Mouse (Mus musculus): ENCODE data around the gene Ctnnbip1.
A peak's percentile ranks its signal among the peaks of the same experiment; 100 is the strongest.
"Not testable (repeated sequence)": the region's sequence is repeated elsewhere in the genome, so short reads cannot be mapped to it uniquely, and the experiment has no call there.

Gene Ctnnbip1

GRCm38 (mm10) chr4:149586783-149587595, 69.0 kb downstream of the Ctnnbip1 start:
- DNase-seq (ENCODE audit: low spot score): peak; percentile 33

GRCm38 (mm10) chr4:149587596-149588168, 69.6 kb downstream of the Ctnnbip1 start:
- DNase-seq (ENCODE audit: low spot score): peak; percentile 39

DNA sequence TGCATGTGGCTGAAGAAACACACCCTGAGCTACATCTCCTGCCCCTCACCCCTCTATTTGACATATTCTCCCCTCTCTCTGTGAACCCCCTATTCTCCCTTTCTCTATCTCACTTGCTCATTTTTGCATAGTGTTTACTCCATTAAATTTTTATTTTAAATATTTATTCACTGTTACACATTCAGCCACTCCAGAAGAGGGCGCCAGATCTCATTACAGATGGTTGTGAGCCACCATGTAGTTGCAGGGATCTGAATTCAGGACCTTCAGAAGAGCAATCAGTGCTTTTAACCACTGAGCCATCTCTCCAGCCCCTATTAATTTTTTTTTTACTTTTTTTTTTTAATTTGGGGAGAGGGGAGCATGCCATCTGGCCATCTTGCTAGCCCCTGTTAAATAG, 72.2 kb downstream of the Ctnnbip1 start:
- DNase-seq (ENCODE audit: low spot score): no peak

- DNase-seq (ENCODE audit: low spot score): no peak
Observed at GRCm38 (mm10) chr4:149591486-149591885, 73.5 kb downstream of the Ctnnbip1 start.

DNA sequence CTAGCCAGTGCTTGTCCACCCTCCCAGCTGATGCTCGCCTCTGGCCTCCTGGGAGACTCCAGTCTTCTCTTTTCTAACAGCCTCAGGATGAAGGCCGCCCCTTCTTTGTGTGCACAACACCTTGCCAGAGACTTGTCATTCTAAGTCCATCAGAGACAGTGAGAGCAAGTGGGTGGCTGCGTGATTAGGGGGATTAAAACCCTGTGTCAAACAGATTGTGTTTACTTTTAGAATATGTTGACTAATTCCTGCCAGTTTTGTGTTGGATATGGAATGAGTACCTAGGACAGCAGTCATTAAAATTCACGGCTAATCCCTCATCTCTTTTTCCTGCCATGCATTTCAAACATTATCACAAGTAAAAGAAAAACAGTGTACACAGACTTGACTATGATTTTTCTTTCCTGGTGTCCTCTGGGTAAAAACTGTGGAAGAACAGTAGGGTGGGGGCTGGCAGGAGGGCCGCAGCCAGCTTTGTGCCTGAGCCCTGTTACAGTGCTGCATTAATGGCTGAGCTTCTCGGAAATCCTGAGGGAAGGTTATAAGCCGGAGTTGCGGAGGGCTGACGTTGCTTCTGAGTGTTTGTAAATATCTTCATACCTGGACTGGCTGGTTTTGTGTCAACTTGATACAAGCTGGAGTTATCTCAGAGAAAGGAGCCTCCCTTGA, 77.0 kb downstream of the Ctnnbip1 start:
- DNase-seq (ENCODE audit: low spot score): no peak

DNA sequence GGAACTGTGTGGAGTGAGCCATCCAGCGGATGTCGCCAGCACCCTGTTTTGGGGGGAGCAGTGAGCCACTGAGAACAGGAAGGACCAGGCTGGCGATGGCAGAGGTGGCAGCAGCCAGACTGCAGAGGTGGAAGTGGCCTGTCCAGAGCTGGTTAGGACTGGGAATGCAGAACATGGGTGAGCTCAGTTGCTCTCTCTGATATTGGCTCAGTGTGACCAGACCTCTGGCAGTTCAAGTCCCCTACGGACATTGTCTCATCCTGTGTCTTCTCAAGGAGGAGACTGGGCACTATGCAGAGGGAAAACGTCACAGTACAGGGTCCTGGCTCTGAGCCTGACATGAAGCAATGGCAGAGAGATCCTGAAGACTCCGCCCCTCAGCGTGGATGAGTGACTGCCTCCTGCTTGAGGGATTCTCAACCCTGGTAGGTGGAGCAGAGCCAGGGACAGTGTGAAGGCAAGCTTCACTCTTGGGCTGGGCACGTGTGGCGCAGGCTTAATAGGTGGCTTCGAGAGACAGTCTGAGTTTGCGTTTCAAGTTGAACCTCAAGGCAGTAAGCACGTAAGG, 79.7 kb downstream of the Ctnnbip1 start:
- DNase-seq (ENCODE audit: low spot score): no peak

GRCm38 (mm10) chr4:149599549-149599948, 81.5 kb downstream of the Ctnnbip1 start:
- DNase-seq (ENCODE audit: low spot score): no peak

DNA sequence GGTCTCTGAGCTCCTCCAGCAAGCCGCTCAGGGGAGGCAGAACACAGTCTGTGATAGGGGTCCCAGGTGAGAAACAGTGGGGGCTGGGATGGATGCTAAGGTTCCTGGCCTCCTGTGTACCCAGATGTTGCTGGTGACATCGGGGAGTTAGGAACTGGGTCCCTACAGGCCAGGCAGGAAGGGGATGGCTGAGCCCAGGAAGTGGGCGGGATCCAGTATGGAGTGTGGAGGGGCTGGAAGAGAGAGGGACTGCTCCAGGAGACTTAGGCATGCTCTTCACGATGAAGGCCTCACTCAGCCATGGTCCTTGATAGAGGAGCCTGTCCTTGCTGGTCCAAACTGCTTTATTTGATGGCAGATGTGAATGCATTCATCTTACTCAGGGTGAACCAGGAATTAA, 82.1 kb downstream of the Ctnnbip1 start:
- no peak for DNase-seq (ENCODE audit: low spot score)

- DNase-seq (ENCODE audit: low spot score): no peak
Observed at GRCm38 (mm10) chr4:149601484-149601883, 83.4 kb downstream of the Ctnnbip1 start.

DNA sequence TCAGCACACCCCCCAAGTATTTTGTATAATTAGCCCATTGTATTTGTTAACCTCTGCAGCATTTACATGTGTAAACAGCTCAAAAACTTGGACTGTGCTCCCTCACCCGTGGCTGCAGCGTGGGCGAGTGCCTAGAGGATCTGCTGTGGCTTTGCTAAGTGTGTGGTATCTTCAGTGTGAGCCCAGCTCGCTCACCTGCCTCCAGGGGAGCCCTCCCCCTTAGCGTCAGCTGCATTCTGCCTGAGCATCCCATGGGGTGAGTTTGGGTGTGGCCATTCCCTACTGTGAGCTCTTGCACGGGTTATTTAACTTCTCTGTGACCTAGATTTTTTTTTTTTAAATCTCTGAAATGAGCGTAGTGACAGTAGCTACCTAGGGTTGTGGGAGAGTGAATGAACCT, 84.2 kb downstream of the Ctnnbip1 start:
- no peak for DNase-seq (ENCODE audit: low spot score)

GRCm38 (mm10) chr4:149603860-149604259, 85.8 kb downstream of the Ctnnbip1 start:
- DNase-seq (ENCODE audit: low spot score): no peak

GRCm38 (mm10) chr4:149604518-149604917, 86.5 kb downstream of the Ctnnbip1 start:
- DNase-seq (ENCODE audit: low spot score): no peak

DNA sequence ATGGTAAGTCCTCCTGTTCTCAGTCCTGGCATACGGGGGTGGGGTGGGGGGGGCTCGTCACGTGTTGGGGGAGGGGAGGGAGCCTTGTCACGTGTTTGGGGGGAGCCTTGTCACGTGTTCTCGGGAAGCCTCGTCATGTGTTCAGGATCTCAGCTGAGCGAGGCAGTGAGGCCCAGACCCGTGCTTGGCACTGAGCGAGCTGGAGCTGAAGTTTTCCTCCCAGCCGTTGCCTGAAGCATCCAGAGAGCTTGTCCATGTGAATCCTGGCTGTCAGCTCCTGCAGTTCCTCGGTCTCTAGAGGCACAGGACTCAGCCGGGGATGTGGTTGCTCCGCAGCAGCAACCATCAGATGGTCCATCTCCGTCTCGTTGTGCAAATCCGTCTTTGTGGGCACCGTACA, 88.0 kb downstream of the Ctnnbip1 start:
- no peak for DNase-seq (ENCODE audit: low spot score)

DNA sequence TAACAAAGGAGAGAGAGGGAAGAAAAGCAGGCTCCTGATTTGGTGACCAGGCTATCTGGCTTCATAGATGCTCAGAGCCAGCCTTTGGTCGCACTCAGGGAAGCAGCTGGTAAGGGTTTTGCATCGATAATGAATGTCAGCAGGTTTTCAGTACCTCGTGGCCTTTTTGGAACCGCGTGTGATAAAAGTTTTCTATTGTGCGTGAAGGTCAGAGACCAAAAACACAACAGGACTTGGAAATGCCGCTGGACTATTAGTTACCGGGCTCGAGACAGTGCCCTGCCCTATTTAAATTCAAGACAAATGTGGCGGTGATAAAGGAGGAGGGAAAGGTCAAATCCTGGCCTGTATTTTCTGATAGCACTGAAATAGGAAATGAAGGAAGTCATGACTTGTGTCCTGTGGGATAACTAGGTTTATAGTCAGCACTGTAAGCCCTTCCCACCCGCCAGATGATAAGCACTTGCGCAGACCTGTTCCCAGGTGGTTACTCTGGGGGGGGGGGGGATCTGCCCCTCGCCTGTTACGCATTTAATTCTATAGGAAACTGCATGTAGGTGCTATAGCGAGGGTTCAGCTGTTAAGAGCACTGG, 88.8 kb downstream of the Ctnnbip1 start:
- DNase-seq (ENCODE audit: low spot score): no peak

DNA sequence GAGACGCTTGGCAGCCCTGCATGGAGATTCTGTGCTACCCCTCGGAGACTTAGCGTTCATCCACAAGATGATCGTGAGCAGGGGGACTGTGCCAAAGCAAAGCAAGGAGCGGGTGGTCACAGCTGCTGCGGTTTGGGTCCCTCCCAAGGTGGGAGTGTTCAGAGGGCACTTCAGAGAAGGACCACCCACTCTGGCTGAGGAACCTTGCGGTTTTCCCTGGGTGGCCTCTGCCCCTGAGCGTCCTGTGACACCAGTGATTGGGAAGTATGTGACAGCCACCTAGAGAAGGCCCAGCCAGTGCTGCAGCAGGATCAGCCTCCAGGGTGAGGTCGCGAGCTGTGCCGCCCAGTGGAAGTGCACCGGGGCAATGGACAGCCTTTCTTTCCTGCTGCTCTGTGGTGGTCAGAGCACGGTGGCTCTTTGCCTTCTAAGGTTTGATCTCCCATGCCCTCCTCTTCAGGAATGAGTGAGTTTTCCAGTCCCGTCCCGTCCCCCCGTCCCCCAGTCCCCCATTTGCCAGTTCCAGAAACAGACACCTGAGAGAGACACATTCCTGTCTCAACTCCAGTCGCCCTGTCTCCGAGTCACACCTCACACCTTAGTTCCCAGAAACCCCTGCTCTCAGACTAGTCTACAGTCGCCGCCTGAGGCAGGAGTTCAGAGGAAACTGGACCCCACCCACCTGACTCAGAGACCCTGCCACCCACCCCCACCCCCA, 89.7 kb downstream of the Ctnnbip1 start:
- peak; percentile 38 for DNase-seq (ENCODE audit: low spot score)

DNA sequence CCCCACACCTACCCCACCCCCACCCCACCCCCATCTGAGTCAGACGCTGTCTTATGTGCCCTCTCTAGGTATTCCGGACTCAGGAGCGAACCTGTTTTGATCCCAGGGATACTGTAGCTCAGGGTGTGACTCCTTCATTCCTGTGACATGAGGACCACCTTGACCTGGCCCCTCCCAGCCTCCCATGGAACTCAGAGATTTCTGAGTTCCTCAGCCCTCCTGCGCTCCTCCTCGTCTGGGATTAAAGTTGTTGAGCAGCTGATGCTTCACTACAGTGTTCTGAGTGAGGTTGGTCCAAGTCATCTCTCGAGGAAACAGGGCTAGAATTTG, 90.2 kb downstream of the Ctnnbip1 start:
- no peak for DNase-seq (ENCODE audit: low spot score)

- DNase-seq (ENCODE audit: low spot score): no peak
Observed at GRCm38 (mm10) chr4:149609256-149610025, 91.4 kb downstream of the Ctnnbip1 start.

DNA sequence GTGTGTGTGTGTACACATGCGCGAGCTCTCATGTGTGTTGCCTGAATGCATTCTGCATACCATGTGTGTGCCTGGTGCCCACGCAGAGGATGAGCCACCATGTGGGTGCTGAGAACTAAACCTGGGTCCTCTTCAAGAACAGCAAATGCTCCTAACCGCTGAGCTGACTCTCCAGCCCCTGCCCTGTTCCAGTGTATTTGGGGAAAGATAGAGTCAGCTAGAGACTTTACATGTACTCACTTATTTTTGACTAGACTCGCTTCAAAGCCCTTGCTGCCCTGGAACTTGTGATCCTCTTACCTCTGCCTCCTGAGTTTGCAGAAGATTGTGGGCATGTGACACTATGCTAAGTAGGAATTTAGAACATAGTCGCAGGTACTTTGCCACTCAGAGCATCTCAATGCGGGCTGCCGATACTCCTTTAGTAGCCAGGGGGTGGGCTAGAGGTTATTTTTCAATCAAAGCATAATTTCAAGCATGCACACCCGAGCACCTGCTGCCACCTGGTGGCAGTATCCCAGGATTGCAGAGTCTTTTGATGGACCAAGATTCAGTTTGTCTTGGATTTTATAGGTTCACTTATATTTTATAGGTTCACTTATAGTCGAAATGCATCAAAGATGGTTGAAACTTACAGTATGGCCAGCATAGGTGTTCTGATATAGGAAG, 93.5 kb downstream of the Ctnnbip1 start:
- DNase-seq (ENCODE audit: low spot score): peak; percentile 84

- DNase-seq (ENCODE audit: low spot score): not testable (repeated sequence)
Observed at GRCm38 (mm10) chr4:149613497-149613896, 95.5 kb downstream of the Ctnnbip1 start.

GRCm38 (mm10) chr4:149614869-149615268, 96.8 kb downstream of the Ctnnbip1 start:
- DNase-seq (ENCODE audit: low spot score): no peak
